Mouse (Mus musculus) left cerebral cortex, postnatal 25 days (tissue): ENCODE data around the gene Fcrl5. TPM values are rescaled to one million over a fixed set of nuclear protein-coding genes. Genes with fewer than 3 reads are reported as not detected.

Experiments used
- DNase-seq, 2 experiments: peaks; one replicate each; pipeline ENCODE4 v3.0.0; 2022; ENCODE audit warnings: low spot score in 2 of 2, mixed read lengths in 1 of 2
- intact Hi-C: fragments of 180-260 bp; cut with DNase I; formaldehyde crosslinking; loops from one replicate; pipeline ENCODE4 v1.15.1; 2025
- total RNA-seq, 2 experiments: library from RNA; stranded (reverse); gene quantifications; 2 replicates each; pipeline ENCODE4 v1.2.3; 2021

Fcrl5 gene
- total RNA-seq, 2 experiments from 2014 or later: not detected

GRCm38 (mm10) chr3:87525043-87525836, 89.7 kb downstream of the Fcrl5 start, which contains the start of gene Etv3:
Gene Etv3, plus strand, starts transcription at chr3:87525407.
- intact Hi-C loops: loop anchor here (1.0 to 5.0 kb wide), 2 partner anchors 37 to 92 kb away; partner anchors contain the start of gene Arhgef11

GRCm38 (mm10) chr3:87525837-87526570, 90.4 kb downstream of the Fcrl5 start:
- peak in 1 of 2 experiments; percentile 13 for DNase-seq
- intact Hi-C loops: loop anchor here (1.0 to 5.0 kb wide), 3 partner anchors 17 to 91 kb away; partner anchors contain the start of gene Arhgef11

More at GRCm38 (mm10) chr3:87525043-87525836, 89.7 kb downstream of the Fcrl5 start, which contains the start of gene Etv3:
- DNase-seq: peak; percentile 90 to 94

GRCm38 (mm10) chr3:87527139-87527538, 91.6 kb downstream of the Fcrl5 start:
- no peak for DNase-seq
- intact Hi-C loops: loop anchor here (2.0 to 5.0 kb wide), 2 partner anchors 16 to 35 kb away; no protein-coding TSS in a partner anchor

- intact Hi-C loops: loop anchor here (5.0 kb wide), 1 partner anchor 34 kb away; no protein-coding TSS in a partner anchor
- DNase-seq: no peak
Observed at GRCm38 (mm10) chr3:87528021-87528420, 92.4 kb downstream of the Fcrl5 start.

GRCm38 (mm10) chr3:87528841-87529240, 93.3 kb downstream of the Fcrl5 start:
- intact Hi-C loops: loop anchor here (5.0 kb wide), 1 partner anchor 33 kb away; no protein-coding TSS in a partner anchor
- no peak for DNase-seq

GRCm38 (mm10) chr3:87529568-87529967, 94.0 kb downstream of the Fcrl5 start:
- DNase-seq: no peak
- intact Hi-C loops: loop anchor here (5.0 kb wide), 1 partner anchor 33 kb away; no protein-coding TSS in a partner anchor

- no peak for DNase-seq
- intact Hi-C loops: no loop called here
Observed at GRCm38 (mm10) chr3:87530234-87530633, 94.7 kb downstream of the Fcrl5 start.

GRCm38 (mm10) chr3:87533667-87534378, 98.2 kb downstream of the Fcrl5 start:
- intact Hi-C loops: no loop called here
- DNase-seq: no peak

GRCm38 (mm10) chr3:87538034-87538433, 102.5 kb downstream of the Fcrl5 start:
- intact Hi-C loops: no loop called here
- DNase-seq: no peak

GRCm38 (mm10) chr3:87540028-87540675, 104.6 kb downstream of the Fcrl5 start:
- intact Hi-C loops: no loop called here
- DNase-seq: no peak

GRCm38 (mm10) chr3:87540714-87541113, 105.1 kb downstream of the Fcrl5 start:
- intact Hi-C loops: no loop called here
- DNase-seq: no peak

GRCm38 (mm10) chr3:87542481-87543215, 107.1 kb downstream of the Fcrl5 start:
- intact Hi-C loops: loop anchor here (2.0 kb wide), 1 partner anchor 16 kb away; no protein-coding TSS in a partner anchor
- DNase-seq: no peak

GRCm38 (mm10) chr3:87545554-87545953, 110.0 kb downstream of the Fcrl5 start:
- DNase-seq: no peak
- intact Hi-C loops: no loop called here

GRCm38 (mm10) chr3:87546291-87546721, 110.7 kb downstream of the Fcrl5 start:
- DNase-seq: peak; percentile 72 to 93
- intact Hi-C loops: no loop called here

- intact Hi-C loops: no loop called here
Observed at GRCm38 (mm10) chr3:87549908-87550307, 114.3 kb downstream of the Fcrl5 start.

More at GRCm38 (mm10) chr3:87549908-87550307, 114.3 kb downstream of the Fcrl5 start:
- no peak for DNase-seq
